Mouse (Mus musculus) urinary bladder, postnatal 14 days (tissue): ENCODE measurements around the gene Glmn.

Experiments used
- DNase-seq: peaks from one replicate; pipeline ENCODE4 v3.0.0; 2021; ENCODE audit warnings: low spot score

Glmn gene

DNA sequence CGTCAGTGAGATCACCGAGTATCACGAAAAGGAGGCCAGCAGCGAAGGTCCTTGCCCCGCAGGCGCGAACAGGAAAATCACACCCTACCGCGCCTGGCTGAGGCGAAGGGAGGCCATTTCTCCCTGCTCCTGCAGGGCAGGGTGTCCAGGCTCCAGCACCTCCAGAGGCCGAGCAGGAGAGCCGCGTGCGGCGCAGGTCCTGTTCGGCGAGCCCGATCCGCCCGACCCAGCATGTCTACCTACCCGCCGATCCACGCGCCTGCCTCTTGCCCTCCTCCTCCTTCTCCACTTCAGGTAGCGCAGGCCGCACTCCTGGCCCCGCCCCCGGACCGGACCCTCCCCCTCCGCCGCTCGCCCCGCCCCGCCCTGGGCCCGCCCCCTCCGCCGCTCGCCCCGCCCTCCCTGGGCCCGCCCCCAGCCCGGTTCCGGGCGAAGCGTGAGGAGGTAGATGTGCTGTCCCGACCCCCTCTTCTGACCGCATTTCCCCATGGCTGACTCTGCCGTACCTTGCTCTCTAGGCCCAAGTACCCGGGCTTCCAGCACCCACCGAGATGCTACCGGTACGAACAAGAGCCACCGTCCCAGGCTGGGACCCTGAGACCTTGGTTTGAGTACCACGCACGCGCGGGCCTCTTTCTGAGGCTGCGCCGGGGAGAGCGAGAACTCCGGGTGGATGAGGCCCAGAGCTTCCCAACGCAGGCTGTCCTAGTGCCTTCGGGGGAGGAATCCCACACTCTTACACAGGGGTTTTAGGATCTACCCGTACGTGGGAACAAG lies at the start of gene Glmn, which contains the start of gene Rpap2:
Glmn (minus strand) TSS at position 588 of the 777 bp plus-strand sequence.
Rpap2 (plus strand) TSS at position 73 of the 777 bp plus-strand sequence.
- peak; percentile 87 for DNase-seq

DNA sequence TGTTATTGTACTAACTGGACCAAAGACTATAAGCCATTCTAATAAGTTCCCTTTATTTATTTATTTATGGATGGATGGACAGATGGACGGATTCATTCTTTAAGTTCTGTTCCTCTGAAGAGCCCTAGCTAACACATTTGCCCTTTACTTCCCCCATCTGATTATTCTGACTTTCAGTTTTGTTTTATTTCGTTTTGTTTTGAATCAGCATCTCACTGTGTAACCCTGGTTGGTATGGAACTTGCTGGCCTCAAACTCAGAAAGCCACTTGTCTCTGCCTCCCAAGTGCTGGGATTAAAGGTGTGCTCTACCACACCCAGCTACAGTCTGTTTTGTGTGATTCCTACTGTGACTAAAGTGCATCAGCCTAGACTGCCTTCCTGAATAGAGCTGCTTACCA lies 48.2 kb upstream of the Glmn start:
- DNase-seq: no peak

GRCm38 (mm10) chr5:107644595-107644994 lies 46.9 kb upstream of the Glmn start:
- no peak for DNase-seq

DNA sequence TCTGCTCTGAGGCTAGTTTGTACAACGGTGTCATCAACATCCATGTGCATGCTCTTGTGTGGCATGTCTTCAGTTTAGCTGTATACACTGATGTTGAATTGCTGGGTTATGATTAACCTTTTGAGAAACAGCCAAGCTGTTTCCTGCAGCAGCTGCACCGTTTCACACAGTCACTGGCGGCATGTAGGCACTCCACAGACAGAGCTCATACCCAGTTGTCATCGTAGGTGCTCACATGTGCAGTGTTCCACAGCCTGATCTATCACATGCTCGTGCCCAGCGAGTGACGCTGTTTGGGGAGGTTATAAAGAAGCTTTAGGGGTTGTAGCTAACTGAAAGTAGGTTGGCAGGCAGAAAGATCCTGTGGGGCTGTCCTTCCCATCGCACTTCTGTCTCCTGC lies 40.7 kb upstream of the Glmn start:
- no peak for DNase-seq

DNA sequence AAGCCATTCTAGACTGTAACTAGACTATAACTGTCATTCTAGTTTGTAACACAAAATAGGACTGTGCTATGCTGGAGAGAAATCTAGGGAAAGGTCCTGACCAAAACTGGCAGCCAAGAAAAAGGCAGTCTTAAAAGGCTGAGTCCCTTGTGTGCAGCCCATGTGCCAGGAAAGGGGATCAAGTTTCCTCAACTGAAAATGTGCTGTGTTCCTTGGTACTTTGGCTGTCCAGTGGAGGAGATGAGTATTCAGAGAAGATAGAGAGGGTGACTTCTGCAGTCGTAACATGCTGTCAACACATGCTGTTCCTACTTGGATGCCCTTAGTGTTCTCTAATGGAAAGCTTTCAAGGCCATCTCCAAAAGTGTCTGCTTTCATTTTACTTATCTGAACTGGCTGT lies 39.4 kb upstream of the Glmn start:
- DNase-seq: no peak

DNA sequence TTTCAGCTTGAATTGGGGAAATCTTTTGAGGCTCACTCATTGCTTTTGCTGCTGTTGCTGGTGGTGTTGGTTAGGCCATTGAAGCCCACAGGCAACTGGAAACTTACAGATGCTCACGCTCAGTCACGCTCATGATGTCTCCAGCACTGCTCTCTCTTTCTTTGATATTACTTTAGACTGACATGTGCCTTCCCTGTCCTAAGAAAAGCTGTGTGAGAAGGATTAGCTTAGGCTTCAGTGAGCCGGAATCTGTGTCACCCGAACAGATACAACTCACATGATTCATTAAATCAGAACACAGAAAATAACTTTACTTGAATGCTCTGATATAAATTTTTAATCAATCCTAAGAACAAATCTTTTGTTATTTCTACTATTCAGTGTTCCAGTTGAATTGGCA lies 36.0 kb upstream of the Glmn start:
- DNase-seq: no peak

GRCm38 (mm10) chr5:107621327-107621726 lies 23.6 kb upstream of the Glmn start:
- DNase-seq: no peak

- no peak for DNase-seq
Measured at GRCm38 (mm10) chr5:107617986-107618385, 20.3 kb upstream of the Glmn start.

DNA sequence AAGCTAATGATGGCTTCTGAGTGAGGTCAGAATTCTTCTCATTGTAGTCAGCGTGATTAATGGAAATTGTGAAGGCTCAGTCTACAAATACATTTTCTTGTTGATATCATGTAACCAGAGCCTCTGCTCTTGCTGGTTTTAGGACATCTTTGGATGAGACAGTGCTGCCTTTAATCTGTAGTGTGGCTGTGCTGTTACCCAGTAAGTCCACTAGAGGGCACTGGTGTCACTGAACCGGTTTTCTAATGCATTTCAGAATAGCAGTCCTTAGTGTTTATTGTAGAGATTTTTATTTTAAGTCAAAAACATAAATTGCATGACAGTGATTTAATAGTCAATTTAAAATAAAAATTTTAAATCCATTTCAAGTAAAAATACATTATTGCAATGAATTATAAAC lies 13.5 kb upstream of the Glmn start:
- peak; percentile 55 for DNase-seq

GRCm38 (mm10) chr5:107598380-107598779 lies 692 bp upstream of the Glmn start:
- DNase-seq: no peak

DNA sequence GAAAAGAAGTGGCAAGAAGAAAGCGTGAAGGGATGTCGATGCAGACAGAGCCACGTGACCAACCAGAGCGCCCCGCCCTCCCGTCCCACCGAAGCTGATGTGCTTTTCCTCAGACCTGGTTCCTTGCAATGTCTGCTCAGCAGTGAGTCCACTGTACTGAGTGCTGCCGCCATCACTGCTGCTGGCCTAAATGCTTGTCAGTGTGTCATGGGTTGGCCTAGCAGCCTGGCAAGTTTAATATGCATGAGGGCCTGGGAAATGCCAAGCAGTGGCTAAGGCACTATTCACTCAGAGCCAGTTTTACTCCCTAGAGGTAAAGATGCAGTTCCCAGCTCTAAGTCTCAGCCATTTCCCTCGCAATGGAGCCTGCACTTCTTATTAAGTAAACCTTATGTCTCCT lies 28.5 kb downstream of the Glmn start:
- DNase-seq: no peak

DNA sequence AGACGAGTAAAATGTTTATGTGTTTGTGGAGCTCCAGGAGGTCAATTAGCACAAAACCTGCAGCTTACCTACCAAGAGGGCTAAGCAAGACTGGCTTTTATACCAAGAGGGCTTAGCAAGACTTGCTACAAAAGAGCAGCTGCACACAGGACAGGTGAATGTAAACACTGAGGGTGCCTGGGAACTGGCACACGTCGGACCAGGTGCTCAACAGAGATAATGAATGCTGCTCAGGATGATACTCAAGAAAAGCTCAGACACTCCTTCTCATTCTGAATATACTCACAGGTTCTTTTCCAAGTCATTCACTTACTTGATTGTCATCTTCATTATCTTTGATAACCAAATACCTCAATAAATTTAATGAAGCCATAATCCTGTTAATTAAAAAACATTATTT lies 40.7 kb downstream of the Glmn start:
- no peak for DNase-seq

- DNase-seq: no peak
Measured at GRCm38 (mm10) chr5:107554336-107554735, 43.4 kb downstream of the Glmn start.

DNA sequence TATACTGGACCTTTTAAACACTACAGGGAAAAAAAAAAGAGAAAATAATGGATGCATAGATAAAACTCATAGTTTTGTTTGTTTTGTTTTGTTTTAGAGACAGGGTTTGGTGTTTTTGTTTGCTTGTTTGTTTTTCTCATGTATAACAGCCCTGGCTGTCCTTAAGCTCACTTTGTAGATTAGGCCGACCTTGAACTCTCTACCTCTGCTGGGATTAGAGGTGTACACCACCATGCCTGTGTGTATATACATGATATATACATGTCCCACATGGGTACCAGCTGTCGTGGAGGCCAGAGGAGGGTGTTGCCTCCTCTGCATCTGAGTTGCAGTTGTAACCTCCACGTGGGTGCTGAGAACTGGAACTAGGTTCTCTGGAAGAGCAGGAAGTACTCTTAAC lies 49.2 kb downstream of the Glmn start:
- no peak for DNase-seq

- no peak for DNase-seq
Measured at GRCm38 (mm10) chr5:107547955-107548354, 49.7 kb downstream of the Glmn start.

- no peak for DNase-seq
Measured at GRCm38 (mm10) chr5:107545927-107546326, 51.8 kb downstream of the Glmn start.

GRCm38 (mm10) chr5:107541696-107542095 lies 56.0 kb downstream of the Glmn start:
- DNase-seq: no peak

DNA sequence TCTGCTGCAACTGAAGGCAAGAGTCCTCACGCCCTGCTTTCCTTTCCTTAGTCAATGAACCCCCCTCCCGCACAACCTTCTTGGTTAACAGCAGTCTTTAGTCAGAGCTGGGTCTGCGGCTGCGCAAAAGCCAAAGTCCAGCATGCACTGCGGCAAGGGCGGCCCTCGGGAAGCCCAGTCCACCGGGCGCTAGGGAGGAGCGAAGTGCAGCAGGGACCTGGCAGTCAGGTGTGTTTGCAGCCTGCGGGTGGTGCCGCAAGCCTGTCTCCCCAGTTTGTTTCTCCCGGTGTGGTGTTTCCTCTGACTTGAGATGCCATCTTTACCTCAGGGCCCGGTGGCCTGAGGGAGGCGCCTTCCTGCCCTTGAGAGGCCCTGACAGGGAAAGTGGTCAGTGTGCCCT lies 63.1 kb downstream of the Glmn start, which contains the start of gene 1700028K03Rik:
1700028K03Rik (plus strand) TSS at position 129 of the 400 bp plus-strand sequence.
- DNase-seq: no peak

DNA sequence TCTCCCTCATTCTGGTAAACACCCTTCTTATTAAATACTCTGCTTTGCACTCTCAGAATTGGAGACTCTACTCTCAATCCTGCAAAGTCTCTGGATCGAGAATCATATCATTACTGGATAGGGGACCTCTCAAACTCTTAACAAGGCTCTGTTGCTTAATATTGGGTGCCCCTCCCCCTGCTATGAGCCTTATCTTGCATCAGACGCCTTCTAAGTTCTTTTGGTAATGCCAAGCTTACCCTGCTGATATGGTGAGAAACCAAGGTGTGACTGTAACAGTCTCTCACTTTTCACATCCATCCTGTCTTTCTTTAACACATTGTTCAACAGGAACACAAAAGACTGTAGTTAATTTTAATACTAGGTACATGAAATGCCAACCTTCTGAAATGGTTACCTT lies 64.1 kb downstream of the Glmn start:
- no peak for DNase-seq

- no peak for DNase-seq
Measured at GRCm38 (mm10) chr5:107528856-107529255, 68.8 kb downstream of the Glmn start.

DNA sequence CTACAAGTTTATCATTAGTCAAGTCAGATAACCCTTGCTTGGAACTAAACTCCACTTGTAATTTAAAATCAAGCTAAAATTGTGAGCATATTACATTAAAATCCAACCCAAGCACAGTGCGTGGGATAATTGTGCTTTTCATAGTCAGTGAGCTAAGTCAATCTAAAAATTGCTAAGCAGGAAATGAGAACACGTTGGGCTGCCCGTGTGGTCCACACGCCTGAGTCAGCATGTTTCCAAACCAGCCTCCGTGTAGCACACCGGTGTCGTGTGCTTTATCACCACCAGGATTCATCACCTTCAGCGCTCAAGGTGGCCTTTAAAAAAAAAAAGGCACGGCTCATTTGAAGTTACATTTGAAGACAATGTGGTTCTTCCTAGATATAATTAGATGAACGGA lies 73.4 kb downstream of the Glmn start:
- DNase-seq: no peak

GRCm38 (mm10) chr5:107521897-107522296 lies 75.8 kb downstream of the Glmn start:
- no peak for DNase-seq

DNA sequence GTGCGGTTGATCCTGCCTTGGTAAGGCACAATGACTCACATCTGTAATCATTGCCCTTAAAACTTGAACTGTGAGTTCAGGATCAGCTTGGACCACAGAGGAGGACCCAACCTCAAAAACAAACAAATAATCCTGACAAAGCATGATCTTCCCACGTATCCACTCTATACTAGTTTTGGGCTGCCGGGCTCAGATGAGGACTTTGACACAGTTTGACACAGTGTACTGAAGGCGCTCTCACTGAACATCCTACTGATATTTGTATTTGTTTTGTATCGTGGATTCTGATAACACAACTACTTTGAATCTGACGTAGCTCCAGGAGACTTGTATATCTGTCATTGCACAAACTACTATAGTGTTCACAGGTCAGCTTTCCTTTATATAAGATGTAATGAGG lies 76.3 kb downstream of the Glmn start:
- no peak for DNase-seq

DNA sequence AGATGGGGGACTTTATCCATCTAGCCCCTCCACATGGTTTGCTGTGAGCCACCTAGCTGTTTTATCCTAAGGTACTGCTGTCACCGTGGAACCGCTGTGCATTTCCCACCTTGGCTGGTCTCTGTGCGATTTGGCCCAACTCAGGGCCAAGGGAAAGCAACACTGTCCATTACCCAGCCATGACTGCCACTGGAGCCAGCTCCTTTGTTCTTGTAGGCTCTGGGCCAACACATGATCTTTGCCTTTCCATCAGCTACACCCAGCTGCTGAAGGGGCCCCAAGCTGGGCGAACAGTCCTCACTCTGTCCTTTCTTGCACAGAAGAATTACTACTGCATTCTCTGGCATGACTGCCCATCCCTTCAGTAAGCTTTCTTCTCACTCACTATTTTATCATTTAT lies 79.1 kb downstream of the Glmn start:
- no peak for DNase-seq
